Mouse (Mus musculus) cerebral cortex, adult 2 months (tissue): ENCODE results near the gene Zfp867.

ENCODE experiments used
- WGBS: fragments of 180-500 bp; shearing (Covaris S2); methylation state at CpG from one replicate; pipeline ENCODE4 v1.1.7; 2018; 5-methylcytosine and 5-hydroxymethylcytosine counted together

Zfp867 gene

GRCm38 (mm10) chr11:59460459-59460858 is 11.8 kb downstream of the Zfp867 start:
- 95% methylated on average over 2 of the region's 2 CpGs for WGBS

- 20% methylated on average over 5 of the region's 5 CpGs for WGBS
Measured at GRCm38 (mm10) chr11:59458973-59459372, 13.3 kb downstream of the Zfp867 start.

GRCm38 (mm10) chr11:59456891-59457290 is 15.4 kb downstream of the Zfp867 start:
- WGBS = 93% methylated on average over 2 of the region's 2 CpGs

- WGBS = 92% methylated on average over 2 of the region's 2 CpGs
Measured at GRCm38 (mm10) chr11:59456346-59456745, 15.9 kb downstream of the Zfp867 start.

GRCm38 (mm10) chr11:59451086-59451485 is 21.2 kb downstream of the Zfp867 start, which contains the start of gene Snap47:
Gene Snap47, minus strand, starts transcription at chr11:59451186.
- 77% methylated on average over 4 of the region's 4 CpGs for WGBS

- WGBS = under 1% methylated on average over 38 of the region's 38 CpGs
Measured at GRCm38 (mm10) chr11:59450230-59450771, 22.0 kb downstream of the Zfp867 start.

GRCm38 (mm10) chr11:59449741-59450229 is 22.5 kb downstream of the Zfp867 start, which contains the start of gene Jmjd4:
Gene Jmjd4, plus strand, starts transcription at chr11:59450045.
- WGBS = under 1% methylated on average over 36 of the region's 40 CpGs

GRCm38 (mm10) chr11:59437954-59438353 is 34.3 kb downstream of the Zfp867 start:
- 83% methylated on average over 12 of the region's 12 CpGs for WGBS

- 16% methylated on average over 3 of the region's 3 CpGs for WGBS
Measured at GRCm38 (mm10) chr11:59432261-59432660, 40.0 kb downstream of the Zfp867 start.

- WGBS = 57% methylated on average over 1 of the region's 1 CpGs
Measured at GRCm38 (mm10) chr11:59429959-59430358, 42.3 kb downstream of the Zfp867 start.

GRCm38 (mm10) chr11:59428057-59428660 is 44.1 kb downstream of the Zfp867 start:
- 82% methylated on average over 9 of the region's 9 CpGs for WGBS

- WGBS = 33% methylated on average over 7 of the region's 7 CpGs
Measured at GRCm38 (mm10) chr11:59425671-59426101, 46.6 kb downstream of the Zfp867 start.

- WGBS = 77% methylated on average over 5 of the region's 5 CpGs
Measured at GRCm38 (mm10) chr11:59423010-59423588, 49.2 kb downstream of the Zfp867 start.

GRCm38 (mm10) chr11:59421967-59422366 is 50.3 kb downstream of the Zfp867 start:
- WGBS = 77% methylated on average over 2 of the region's 2 CpGs

- 76% methylated on average over 8 of the region's 8 CpGs for WGBS
Measured at GRCm38 (mm10) chr11:59421436-59421835, 50.8 kb downstream of the Zfp867 start.

GRCm38 (mm10) chr11:59418708-59419107 is 53.6 kb downstream of the Zfp867 start:
- WGBS = 78% methylated on average over 5 of the region's 5 CpGs

- WGBS = 63% methylated on average over 13 of the region's 13 CpGs
Measured at GRCm38 (mm10) chr11:59412999-59413863, 59.0 kb downstream of the Zfp867 start.

- 57% methylated on average over 6 of the region's 6 CpGs for WGBS
Measured at GRCm38 (mm10) chr11:59412058-59412457, 60.2 kb downstream of the Zfp867 start.
